Mouse (Mus musculus) CD4-positive, CD25-positive, alpha-beta regulatory T cell, adult 2 months (primary cell): Measurements from ENCODE around the gene Ostm1.
A peak's percentile ranks its signal among the peaks of the same experiment; 100 is the strongest.

Experiments
- DNase-seq: peaks from one replicate; pipeline ENCODE4 v3.0.0-alpha.2; 2012; ENCODE audit warnings: low read depth, low spot score

The Ostm1 gene

DNA sequence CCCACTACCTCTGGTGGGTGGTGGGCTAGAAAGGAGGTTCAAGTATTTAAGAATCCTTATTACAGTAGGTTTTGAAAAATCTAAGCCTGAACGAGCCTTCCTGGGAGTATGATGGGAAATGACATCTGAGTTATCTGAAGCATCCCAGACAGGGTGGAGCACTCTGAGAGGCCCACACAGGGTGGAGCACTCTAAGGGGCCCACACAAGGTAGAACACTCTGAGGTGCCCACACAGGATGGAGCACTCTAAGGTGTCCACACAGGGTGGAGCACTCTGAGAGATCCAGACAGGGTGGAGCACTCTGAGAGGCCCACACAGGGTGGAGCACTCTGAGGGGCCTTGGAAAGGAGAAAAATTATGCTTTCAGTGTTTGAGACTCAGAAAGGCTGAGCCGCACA lies 42.3 kb downstream of the Ostm1 start:
- DNase-seq: no peak

DNA sequence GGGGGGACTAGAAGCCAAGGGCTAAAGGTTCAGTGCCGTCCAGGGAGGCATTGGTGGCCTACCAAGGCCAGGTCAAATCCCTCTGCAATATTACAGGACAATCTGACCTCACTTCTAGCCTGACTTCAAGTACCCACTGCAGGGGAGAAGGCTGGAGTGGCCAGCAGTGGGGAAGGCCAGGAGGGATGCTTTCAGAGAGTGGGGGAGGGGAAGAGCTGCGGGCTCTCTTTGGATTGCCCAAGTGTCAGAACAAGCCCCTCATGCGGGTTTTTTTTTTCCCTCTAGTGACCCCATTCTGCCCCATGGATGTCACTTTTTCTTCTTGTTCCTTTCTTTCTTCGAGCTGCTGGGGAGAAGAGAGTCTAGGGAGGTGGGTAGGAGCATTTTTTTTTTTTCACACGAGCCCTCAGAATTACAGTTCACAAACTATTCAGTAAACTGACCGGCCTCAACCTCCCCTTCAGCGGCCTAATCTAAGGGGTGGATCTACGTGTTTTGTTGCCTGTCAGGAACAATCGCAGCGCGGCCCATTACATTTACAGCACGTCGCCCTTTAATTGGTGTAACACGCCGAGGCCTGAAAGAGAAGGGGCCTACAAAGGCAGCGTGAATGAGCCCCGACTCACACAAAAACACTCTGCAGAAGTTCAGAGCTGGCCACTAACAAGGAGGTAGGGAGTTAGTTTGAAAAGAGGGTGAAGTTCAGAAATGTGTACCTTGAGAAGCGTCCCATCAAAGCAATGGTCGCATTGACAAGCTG lies 47.2 kb downstream of the Ostm1 start:
- no peak for DNase-seq

DNA sequence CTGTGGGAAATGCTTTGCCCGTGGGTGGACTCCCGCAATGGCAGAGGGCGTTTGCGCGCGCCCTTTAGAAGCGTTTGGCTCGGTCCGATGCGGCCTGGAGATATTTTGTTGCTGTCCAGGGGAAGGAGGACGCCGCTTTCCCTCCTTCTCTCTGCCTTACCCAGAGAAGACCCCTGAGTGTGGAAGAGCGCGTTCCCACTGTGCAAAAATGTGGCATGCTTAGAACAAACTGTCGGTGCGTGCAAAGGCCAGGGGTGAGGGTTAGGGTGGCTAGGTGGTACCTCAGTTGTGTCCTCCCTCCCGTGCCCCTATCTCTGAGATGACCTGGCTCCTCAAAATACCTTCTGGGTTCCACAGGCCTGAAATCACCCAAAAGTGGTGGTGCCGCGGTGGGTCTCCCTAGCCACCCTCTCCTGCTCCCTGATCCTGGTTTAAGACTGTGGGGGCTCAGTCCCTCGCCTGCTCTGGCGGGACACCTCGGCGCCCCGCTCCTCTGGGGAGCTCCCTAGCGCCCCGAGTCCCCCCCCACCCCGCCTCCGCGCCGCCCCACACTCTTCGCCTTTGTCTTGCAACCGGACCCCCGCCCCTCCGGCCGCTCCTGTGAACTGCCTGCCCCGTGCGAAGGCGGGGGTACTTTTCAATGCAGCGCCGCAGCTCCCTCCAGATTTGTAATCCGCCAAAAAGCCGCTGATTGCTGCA lies 48.3 kb downstream of the Ostm1 start:
- DNase-seq: peak; percentile 17

DNA sequence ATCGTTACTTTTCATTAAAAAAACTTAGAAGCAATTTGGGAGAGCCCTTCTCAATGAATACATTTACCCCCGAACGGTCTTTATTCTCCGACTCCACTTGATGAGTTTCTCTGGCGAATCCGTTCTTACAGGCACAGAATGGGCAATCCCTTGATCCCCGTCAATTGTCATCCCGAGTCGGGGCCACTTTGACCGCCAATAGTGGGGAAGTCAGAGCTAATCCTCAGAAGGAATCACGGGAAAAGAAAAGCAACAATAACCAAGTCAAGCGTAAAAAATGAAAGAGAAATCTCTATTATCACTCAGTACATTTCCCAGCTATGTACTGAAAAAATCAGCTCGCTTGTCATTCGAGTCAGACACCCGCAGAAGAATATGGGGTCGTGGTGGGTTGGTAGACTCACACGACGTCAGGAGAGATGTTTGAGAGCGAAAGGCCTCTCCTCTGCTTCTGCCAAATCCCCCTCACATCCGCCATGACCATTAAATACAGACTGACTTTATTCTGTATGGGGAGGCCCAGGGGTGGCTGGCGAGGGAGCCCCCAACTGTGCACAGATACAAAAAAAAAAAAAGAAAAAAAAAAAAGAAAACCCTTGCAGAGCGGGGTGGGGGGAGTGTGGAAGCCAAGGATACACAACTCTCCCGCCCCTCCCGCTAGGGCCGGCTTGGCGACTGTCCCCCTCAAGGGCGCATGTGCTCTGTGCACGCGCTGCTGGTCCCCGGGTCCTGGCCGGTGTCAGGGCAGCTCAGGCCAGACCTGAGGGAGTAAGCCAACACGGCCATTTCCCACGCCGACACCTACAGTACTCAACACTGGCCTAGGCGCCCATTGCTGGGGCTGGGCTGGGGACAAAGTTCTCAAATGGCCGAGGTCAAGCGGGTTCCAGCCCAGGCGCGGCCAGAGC lies 49.1 kb downstream of the Ostm1 start:
- peak; percentile 28 for DNase-seq

DNA sequence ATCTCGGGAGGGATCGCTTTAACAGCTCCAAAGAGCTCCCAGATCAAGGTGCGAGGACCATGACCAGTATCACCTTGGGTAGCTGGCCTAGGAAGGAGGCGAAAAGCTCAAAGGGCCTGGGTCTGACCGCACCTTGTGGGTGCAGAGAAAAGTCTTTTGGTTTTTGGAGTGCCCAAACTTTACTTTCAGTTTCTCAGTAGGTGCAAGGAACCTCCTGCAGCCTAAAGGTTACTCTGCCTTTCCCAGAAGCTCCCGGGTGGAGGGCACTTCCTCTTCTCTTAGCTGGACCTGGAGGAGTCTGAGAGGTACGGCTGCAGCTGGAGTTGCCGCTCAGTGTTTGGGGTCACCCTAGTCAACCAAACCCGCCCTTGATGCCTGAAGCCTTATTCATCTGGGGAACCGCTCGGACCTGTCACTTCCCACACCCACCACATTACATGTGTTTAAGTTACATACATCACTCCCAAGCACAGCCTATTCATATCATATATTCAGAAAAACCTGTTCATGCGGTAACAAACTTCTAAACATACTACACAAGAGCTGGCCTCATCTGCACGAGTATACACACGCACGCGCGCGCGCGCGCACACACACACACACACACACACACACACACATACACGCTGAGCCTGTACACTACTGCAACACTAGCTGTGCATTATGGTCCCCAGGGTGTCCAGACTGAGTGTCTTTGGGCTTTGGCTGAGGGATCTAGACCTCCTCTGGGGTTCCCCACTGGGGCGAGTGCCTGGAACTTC lies 49.9 kb downstream of the Ostm1 start:
- DNase-seq: peak; percentile 67

DNA sequence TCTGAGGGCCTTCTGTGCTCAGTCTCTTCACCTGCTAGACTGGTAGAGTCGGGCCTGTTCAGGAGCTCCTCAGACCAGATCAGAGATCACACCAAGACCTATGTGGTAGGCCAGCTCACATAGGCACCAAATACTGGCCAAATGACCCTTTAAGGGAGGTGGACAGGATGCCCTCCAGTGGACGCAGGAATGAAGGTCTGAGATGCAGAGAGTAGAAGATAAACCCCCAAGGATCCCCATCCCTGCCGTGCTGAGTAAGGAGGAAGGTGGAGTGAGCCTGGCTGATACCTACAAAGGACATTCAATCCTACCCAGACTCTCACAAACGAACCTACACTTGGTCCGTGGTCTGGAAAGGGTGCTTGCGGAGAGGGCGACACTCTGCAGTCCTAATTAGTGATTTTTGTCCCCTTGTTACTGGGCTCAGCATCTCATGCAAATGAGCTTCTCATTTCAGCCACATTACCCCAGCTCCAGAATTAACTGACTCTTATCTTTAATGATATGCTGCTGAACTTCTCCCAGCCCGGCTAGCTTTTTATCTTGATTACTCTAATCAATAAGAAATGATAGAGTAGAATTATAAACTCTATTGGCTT lies 50.6 kb downstream of the Ostm1 start:
- no peak for DNase-seq

DNA sequence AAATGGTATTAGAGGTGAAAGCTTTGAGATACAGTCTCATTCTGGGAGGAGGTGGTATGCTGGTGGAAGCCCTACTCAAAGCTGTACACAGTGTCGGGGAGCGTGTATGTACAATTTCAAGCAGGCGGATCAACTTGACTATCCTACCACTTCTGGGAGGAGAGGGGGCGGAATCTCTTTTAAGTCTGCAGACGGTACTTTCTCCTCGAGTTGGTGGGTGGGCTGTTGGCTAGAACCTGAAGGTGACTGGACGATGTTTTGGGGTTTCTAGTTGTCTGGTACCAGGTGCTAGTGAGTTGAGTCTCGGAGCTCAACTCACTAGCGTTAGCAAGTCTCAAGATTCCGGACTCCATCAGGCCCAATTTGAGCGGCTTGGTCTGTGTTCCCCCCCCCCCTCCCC lies 51.4 kb downstream of the Ostm1 start:
- DNase-seq: peak; percentile 33

DNA sequence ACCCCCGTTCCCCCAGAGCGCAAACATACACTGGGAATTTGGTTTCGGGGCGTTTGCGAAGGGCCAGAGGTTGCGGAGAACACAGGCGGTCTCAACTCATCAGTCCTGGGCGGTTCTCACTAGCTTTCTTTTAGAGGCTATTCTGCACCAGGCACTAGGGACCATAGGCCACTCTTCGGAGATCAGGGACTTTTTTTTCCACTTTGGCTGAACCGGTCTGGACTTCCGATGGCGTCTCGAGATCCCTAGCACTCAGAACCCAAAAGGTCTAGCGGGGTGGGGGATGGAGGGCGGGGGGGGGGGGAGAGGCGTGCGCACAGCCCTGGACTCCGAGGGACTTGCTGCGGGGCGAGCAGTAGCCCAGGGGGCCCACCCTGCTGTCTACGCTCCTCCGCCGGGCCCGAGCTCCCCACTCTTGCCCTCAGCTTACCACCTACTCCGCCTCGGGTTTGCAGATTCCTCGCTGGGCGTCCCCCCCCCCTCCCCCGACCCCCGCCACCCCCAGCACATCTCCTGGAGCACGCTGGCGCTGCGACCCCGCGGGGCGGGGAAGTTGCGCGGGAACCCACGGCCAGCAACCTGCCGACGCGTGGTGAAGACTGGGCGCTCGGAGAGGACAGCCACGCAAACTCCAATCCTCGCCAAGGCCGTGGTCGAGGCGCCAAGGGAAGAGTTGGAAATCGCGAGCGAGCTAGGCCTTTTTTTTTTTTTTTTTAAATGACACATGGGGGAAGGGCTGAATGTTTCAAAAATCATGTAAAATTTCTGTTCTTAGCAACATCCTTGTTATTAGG lies 52.1 kb downstream of the Ostm1 start:
- DNase-seq: peak; percentile 9

DNA sequence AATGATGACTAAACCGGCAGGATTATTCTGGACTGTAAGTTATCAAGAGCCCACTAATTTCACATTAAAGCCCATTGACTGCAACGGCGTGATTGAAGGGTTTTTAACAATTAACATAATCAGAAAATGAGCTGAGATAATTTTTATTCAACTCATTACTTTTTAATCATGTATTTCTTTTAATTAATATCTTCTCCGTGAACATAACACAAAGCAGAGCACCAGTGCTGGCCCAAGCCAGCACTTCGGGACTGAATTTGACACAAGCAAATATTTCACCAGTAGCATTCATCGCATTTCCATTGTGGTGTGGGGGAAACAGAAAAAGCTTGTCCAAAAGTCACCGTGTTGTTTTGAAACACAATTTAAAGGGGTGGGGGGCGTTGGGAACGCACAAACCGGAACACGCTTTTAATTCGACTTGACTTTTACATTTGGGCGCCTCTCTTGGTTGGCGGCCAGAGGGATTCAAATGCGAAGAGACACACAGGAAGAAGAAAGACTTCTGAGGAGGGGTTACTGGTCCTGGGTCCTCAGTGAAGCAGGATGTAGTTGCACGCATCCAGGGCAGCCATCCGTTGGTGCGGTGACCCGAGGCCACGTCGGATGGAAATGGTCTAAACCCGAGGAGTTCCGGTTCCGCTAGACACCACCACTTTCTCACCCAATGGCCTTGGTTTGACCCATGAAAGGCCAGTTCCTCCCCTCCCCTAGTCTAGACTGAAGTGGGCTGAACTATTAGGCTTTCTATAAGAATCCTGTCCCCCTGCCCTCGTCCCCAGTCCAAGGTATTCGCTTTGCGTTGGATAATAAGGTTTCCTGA lies 52.9 kb downstream of the Ostm1 start:
- peak; percentile 45 for DNase-seq

DNA sequence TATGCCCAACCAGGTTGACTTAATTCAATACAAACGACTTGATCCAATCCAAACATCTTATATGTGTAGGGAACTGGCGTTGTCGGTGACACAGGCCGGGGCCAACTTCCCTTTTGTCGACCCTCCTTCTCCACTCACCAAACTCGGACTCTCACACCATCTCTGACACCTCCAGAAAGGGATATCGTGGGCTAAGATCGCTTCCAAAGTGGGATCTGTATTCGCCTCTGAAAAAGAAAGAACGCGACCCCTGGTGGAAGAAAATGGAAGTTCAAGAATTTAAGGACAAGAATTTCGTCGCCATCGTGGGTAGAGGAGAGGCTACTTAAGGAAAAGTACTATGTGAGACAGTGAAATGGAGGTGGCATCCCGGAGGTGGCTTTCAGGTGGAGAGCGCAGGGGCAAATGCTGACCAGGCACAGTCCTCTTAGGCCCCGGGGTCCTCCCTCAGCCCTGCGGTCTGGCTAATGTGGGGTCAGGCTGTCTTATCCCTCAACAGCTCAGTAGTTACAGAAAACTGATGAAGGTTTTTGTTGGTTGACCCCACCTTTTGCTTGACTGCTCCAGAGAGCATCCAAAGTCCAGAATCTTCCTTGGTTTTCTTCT lies 53.7 kb downstream of the Ostm1 start:
- DNase-seq: peak; percentile 84

DNA sequence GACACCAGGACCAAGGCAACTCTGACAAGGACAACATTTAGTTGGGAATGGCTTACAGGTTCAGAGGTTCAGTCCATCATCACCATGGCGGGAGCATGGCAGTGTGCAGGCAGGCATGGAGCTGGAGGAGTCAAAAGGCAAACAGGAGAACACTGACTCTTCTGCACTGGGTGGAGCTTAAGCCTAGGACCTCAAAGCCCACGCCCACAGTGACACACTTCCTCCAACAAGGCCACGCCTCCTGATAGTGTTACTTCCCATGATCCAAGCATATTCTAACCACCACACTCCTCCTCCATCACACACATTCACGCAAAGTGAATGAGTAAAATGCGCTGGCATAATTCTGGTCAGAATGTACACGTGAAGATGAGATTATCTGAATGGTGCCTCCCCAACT lies 56.2 kb downstream of the Ostm1 start:
- DNase-seq: no peak

DNA sequence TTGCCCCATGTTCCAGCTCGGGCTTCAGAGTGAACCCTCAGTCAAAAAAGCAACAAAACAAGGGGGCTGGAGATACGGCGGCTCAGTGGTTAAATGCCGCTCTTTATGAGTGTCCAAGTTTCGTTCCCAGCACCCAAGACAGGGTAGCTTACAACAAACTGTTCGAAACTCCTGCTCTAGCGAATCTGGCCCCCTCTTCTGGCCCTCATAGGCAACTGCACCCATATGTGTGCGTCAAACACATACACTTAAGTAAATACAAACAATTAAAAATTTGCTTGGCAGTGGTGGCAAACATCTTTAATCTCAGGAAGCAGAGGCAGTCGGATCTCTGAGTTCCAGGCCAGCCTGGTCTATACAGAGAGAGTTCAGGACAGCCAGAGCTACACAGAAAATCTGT lies 60.0 kb downstream of the Ostm1 start:
- DNase-seq: no peak

DNA sequence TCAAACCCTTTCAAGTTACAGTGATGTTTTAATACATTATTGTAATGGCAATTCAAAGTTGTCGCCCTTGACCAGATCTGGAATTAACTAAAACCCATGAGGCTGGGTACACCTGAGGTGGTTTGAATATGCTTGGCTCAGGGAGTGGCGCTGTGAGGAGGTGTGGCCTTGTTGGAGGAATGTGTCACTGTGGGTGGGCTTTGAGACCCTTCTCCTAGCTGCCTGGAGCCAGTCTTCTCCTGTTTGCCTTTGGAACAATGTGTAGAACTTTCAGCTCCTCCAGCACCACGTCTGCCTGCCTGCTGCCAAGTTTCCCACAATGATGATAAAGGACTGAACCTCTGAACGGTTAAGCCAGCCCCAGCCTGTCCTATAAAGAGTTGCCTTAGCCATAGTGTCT lies 62.7 kb downstream of the Ostm1 start:
- DNase-seq: no peak

DNA sequence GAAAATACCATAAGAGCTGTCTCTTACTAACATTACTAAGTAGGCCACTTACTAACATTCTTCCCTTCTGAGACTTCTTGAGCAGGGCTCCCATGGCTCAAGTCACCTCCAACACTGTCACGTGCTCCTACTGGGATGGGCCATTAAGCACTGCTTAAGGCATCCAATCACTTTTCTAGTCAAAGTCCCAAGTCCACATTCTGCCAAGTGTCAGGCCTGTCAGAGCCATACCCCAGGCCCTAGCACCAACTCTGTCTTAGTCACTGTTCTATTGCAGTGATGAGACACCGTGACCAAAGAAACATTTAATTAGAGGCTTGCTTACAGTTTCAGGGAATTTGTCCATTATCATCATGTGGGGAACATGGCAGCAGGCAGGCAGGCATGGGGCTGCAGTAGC lies 78.3 kb downstream of the Ostm1 start:
- DNase-seq: no peak

DNA sequence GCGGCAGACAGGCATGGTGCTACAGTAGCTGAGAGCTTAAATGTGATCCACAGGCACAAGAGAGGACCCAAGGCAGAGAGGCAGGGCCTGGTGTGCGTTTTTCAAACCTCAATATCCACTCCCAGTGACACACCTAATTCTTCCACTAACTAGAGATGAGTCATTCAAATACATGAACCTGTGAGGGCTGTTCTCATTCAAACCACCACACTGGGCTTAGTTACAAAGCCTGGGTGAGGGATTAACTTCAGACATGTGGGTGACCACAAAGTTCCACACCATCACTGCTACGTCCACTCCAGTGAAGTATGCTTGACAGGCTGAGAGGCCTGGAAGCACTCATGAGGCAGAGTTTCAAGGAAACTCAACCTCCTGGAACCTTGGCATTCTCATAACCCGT lies 86.3 kb downstream of the Ostm1 start:
- no peak for DNase-seq

DNA sequence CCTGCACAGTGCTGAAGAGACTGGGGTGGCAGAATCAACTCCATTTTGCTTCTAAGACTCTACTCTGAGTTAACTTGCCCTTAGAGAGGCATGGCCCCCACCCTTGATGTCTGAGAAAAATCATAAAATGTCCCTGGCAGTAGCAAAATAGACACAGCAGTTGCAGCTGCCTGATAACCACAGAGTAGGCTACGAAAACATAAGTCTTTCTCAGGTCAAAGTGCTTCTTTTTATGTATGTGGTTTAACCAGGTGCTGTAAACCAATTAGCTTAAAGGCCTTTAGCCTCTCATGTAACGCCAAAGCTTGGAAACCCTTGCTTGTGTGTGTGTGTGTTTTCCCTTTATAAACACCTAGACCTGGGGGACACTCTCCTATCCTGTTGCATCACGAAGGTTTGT lies 89.2 kb downstream of the Ostm1 start:
- no peak for DNase-seq

DNA sequence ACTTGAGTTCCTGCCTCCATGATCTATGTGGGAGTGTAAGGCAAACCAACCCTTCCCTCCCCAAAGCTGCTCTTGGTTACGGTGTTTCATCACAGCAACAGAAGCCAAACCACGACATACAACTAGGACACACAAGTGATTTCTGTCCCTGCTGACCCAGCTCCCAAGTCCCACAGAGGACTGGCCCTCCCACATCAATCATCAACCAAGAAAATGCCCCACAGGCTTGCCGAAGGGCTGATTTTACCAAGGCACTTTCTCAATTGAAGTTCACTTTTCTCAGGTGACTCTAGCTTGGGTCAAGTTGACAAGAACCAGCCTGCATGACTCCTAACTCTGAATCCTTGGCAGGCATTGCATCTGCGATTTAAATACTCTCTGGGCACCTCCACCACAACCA lies 91.9 kb downstream of the Ostm1 start:
- no peak for DNase-seq

DNA sequence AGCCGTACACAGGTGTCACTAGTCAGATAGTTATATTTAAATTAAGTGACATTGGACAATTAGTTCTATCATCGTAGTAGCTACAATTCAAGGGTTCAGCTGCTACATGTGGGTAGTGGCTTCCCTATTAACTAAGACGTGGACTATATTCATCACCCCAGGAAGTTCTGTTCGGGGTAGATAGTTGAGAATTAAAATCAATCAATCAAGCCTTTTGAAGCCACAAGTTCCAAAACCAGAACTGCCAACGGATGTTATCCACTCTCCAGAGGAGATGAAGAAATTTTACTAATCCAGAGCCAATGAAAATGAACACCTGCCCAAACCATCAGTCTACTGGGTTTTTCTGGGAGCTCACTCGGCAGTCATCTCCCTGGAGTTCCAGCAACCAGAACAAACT lies 94.7 kb downstream of the Ostm1 start:
- no peak for DNase-seq

DNA sequence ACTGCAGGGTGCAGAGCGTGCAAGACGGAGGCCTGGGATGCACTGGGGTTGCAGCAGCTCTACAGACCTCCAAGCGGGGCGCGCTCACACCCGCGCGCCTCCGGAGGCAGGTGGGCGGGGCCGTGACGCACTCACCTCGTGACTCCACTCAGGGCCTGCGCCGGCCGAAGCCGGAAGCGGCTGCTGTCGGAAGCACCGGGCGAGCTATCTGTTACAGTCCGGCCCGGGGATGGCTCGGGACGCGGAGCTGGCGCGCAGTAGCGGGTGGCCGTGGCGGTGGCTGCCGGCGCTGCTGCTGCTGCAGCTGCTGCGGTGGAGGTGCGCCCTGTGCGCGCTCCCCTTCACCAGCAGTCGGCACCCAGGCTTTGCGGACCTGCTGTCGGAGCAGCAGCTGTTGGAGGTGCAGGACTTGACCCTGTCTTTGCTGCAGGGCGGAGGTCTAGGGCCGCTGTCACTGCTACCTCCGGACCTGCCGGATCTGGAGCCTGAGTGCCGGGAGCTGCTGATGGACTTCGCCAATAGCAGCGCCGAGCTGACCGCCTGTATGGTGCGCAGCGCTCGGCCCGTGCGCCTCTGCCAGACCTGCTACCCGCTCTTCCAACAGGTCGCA lies 95.2 kb downstream of the Ostm1 start:
- DNase-seq: peak; percentile 95
